In genomic region chr12:11433716-11434115, GRCm38 (mm10) we compare ENCODE assay signal across 16 mouse cellular contexts. TPM values are rescaled to one million over a fixed set of nuclear protein-coding genes. Genes with fewer than 3 reads are reported as not detected.
DNase-seq lines count a peak whose midpoint lies in the region; ATAC-seq and TF ChIP-seq lines count a peak whose summit lies in the region.
"Had no signal": no experiment of that assay in that cellular context is flagged by ENCODE, and none has a peak within 500 bp of the region (broad histone marks: within the 10 kb centered on the region; RNA-seq: fewer than 3 reads in every experiment).

No protein-coding gene starts in this region.

- no peaks in the 10 kb centered on the region for H3K36me3 ChIP-seq in forebrain, postnatal 0 days (ENCODE audit: insufficient read depth)
- no peaks in the 10 kb centered on the region for H3K36me3 ChIP-seq in forebrain, embryonic 15.5 days
- H3K36me3 ChIP-seq in midbrain, embryonic 14.5 days (ENCODE audit: control insufficient read depth, insufficient read depth, low read length) = no peaks in the 10 kb centered on the region
- no peaks in the 10 kb centered on the region for H3K36me3 ChIP-seq in midbrain, embryonic 10.5 days
- no peaks in the 10 kb centered on the region for H3K36me3 ChIP-seq in liver, embryonic 11.5 days (ENCODE audit: control insufficient read depth, insufficient read depth, low read length)
- H3K36me3 ChIP-seq: lung, embryonic 15.5 days had no signal

- H3K27ac ChIP-seq in forebrain, postnatal 0 days (ENCODE audit: low read depth, low read length) = no peak overlapping the region
- no peak overlapping the region for H3K27ac ChIP-seq in forebrain, embryonic 15.5 days (replicated peaks)
- no peak overlapping the region for H3K27ac ChIP-seq in midbrain, embryonic 14.5 days (replicated peaks; ENCODE audit: low read depth, low read length)
- no peak overlapping the region for H3K27ac ChIP-seq in midbrain, embryonic 10.5 days (replicated peaks)
- no peak overlapping the region; the same call in 1 of the 2 replicates for H3K27ac ChIP-seq in olfactory bulb, adult 2 months (ENCODE audit: insufficient read depth, low read depth, low read length)
- H3K27ac ChIP-seq in liver, embryonic 11.5 days (ENCODE audit: low read depth, low read length) = no peak overlapping the region
- H3K27ac ChIP-seq: lung, embryonic 15.5 days had no signal

- no peak for TF ChIP-seq POLR2A in olfactory bulb, adult 2 months (IDR thresholded peaks at IDR 0.05; ENCODE audit: insufficient read depth, low read depth, low read length)

- peaks cover 16% of the 10 kb centered on the region for H3K4me1 ChIP-seq in forebrain, postnatal 0 days (ENCODE audit: insufficient read depth)
- peaks cover 24% of the 10 kb centered on the region for H3K4me1 ChIP-seq in forebrain, embryonic 15.5 days
- H3K4me1 ChIP-seq in midbrain, embryonic 14.5 days (ENCODE audit: control insufficient read depth, insufficient read depth, low read length) = peaks cover 13% of the 10 kb centered on the region; the same call in 1 of the 2 replicates
- H3K4me1 ChIP-seq in midbrain, embryonic 10.5 days = peaks cover 28% of the 10 kb centered on the region
- H3K4me1 ChIP-seq in olfactory bulb, adult 2 months (ENCODE audit: control insufficient read depth, insufficient read depth, low read length) = peaks cover 14% of the 10 kb centered on the region
- no peaks in the 10 kb centered on the region for H3K4me1 ChIP-seq in liver, embryonic 11.5 days (replicated peaks; ENCODE audit: control insufficient read depth, insufficient read depth, low read length)

- DNase-seq in forebrain, postnatal 0 days = no peak
- DNase-seq in midbrain, embryonic 14.5 days = no peak
- DNase-seq in midbrain, embryonic 10.5 days (ENCODE audit: low spot score) = no peak
- DNase-seq in frontal cortex, postnatal 36 days (ENCODE audit: low spot score in 2 of 2) = peak; percentile 28 to 37
- no peak for DNase-seq in gastrocnemius, postnatal 36 days
- no peak for DNase-seq in liver, embryonic 11.5 days (ENCODE audit: low spot score)
- DNase-seq: adrenal gland, postnatal 14 days; heart, adult 18-20 months; heart, postnatal 14 days; kidney, adult 2 months; liver; retina, postnatal 1 day had no signal

- intact Hi-C loops in gastrocnemius, postnatal 36 days (cut with DNase I) = no loop called here

- ATAC-seq in forebrain, postnatal 0 days = no peak
- ATAC-seq in forebrain, embryonic 15.5 days (replicated peaks) = no peak
- no peak for ATAC-seq in midbrain, embryonic 14.5 days (ENCODE audit: low FRiP score, low TSS enrichment)
- no peak for ATAC-seq in liver, embryonic 11.5 days (replicated peaks; ENCODE audit: low FRiP score)

- TF ChIP-seq CTCF in forebrain, postnatal 0 days (IDR thresholded peaks at IDR 0.05; ENCODE audit: low read depth) = no peak
- TF ChIP-seq CTCF in olfactory bulb, adult 2 months (IDR thresholded peaks at IDR 0.05; ENCODE audit: insufficient read depth, low read depth, low read length) = no peak

- no peaks in the 10 kb centered on the region for H3K27me3 ChIP-seq in forebrain, postnatal 0 days (ENCODE audit: insufficient read depth, low read length)
- 0 out of 2 replicates have a peak, but pooled peaks cover 4% of the 10 kb centered on the region for H3K27me3 ChIP-seq in forebrain, embryonic 15.5 days
- H3K27me3 ChIP-seq in midbrain, embryonic 14.5 days (ENCODE audit: control insufficient read depth, insufficient read depth, low read length) = peaks cover 6% of the 10 kb centered on the region; the same call in 1 of the 2 replicates
- H3K27me3 ChIP-seq in midbrain, embryonic 10.5 days (ENCODE audit: low read depth, poor library complexity, severe bottlenecking) = peaks cover 45% of the 10 kb centered on the region
- peaks cover 38% of the 10 kb centered on the region for H3K27me3 ChIP-seq in liver, embryonic 11.5 days (replicated peaks; ENCODE audit: control insufficient read depth, insufficient read depth, low read length)

- 16% methylated on average over 1 of the region's 1 CpGs for WGBS in forebrain, postnatal 0 days
- 38% methylated on average over 1 of the region's 1 CpGs for WGBS in forebrain, embryonic 15.5 days
- WGBS in midbrain, embryonic 14.5 days = 62% methylated on average over 1 of the region's 1 CpGs
- WGBS in midbrain, embryonic 10.5 days = 50% methylated on average over 1 of the region's 1 CpGs
- WGBS in olfactory bulb, adult 2 months = 11% methylated on average over 1 of the region's 1 CpGs
- 59% methylated on average over 1 of the region's 1 CpGs for WGBS in liver, embryonic 11.5 days

- H3K9ac ChIP-seq in forebrain, postnatal 0 days = peak overlapping the region; percentile 39; the same call in 1 of the 2 replicates
- no peak overlapping the region for H3K9ac ChIP-seq in forebrain, embryonic 15.5 days (replicated peaks)
- H3K9ac ChIP-seq in midbrain, embryonic 14.5 days (replicated peaks; ENCODE audit: low read length) = 0 out of 2 replicates have a peak overlapping the region, but pooled peaks have one; percentile 9
- no peak overlapping the region for H3K9ac ChIP-seq in liver, embryonic 11.5 days (ENCODE audit: low read depth, low read length)
- H3K9ac ChIP-seq: lung, embryonic 15.5 days had no signal

- peak overlapping the region; percentile 30; the same call in 1 of the 2 replicates for H3K4me2 ChIP-seq in forebrain, postnatal 0 days (ENCODE audit: low read depth)
- no peak overlapping the region for H3K4me2 ChIP-seq in forebrain, embryonic 15.5 days (replicated peaks)
- peak overlapping the region; percentile 15 for H3K4me2 ChIP-seq in midbrain, embryonic 14.5 days (ENCODE audit: low read length)
- H3K4me2 ChIP-seq in liver, embryonic 11.5 days = no peak overlapping the region
- H3K4me2 ChIP-seq: lung, embryonic 15.5 days had no signal

- no peak overlapping the region for H3K4me3 ChIP-seq in forebrain, postnatal 0 days (ENCODE audit: low read depth, low read length)
- no peak overlapping the region for H3K4me3 ChIP-seq in forebrain, embryonic 15.5 days
- 0 out of 2 replicates have a peak overlapping the region, but pooled peaks have one; percentile 2 for H3K4me3 ChIP-seq in midbrain, embryonic 14.5 days (replicated peaks; ENCODE audit: low read depth, low read length)
- H3K4me3 ChIP-seq in midbrain, embryonic 10.5 days = no peak overlapping the region
- H3K4me3 ChIP-seq in olfactory bulb, adult 2 months (ENCODE audit: insufficient read depth, low read depth, low read length) = peak overlapping the region; percentile 1; the same call in 1 of the 2 replicates
- H3K4me3 ChIP-seq in liver, embryonic 11.5 days (ENCODE audit: low read depth, low read length) = no peak overlapping the region
- H3K4me3 ChIP-seq: lung, embryonic 15.5 days had no signal

- no peaks in the 10 kb centered on the region for H3K9me3 ChIP-seq in forebrain, postnatal 0 days (ENCODE audit: low read length)
- no peaks in the 10 kb centered on the region for H3K9me3 ChIP-seq in forebrain, embryonic 15.5 days
- H3K9me3 ChIP-seq in midbrain, embryonic 14.5 days (ENCODE audit: control insufficient read depth, low read length) = no peaks in the 10 kb centered on the region
- H3K9me3 ChIP-seq in midbrain, embryonic 10.5 days (replicated peaks) = no peaks in the 10 kb centered on the region
- H3K9me3 ChIP-seq in liver, embryonic 11.5 days (ENCODE audit: control insufficient read depth, low read length) = no peaks in the 10 kb centered on the region
- H3K9me3 ChIP-seq: lung, embryonic 15.5 days had no signal

RNA-seq across cellular contexts. Expression of gene Vsnl1, which starts 2.7 kb away (rescaled TPM):
- total RNA-seq in forebrain, postnatal 0 days (2014; rRNA removed) = 125 and 133 TPM in 2 replicates
- 74.2 and 119 TPM in 2 replicates for polyA plus RNA-seq in forebrain, postnatal 0 days (2015; fragmentation: Nextera tagmentation; extraction: Ambion mirVana)
- 13.1 and 16.6 TPM in 2 replicates for polyA plus RNA-seq in forebrain, embryonic 15.5 days (2015; fragmentation: Nextera tagmentation; extraction: Ambion mirVana)
- polyA plus RNA-seq in midbrain, embryonic 14.5 days (2014; fragmentation: Nextera tagmentation; extraction: Ambion mirVana) = 55.8 and 61.9 TPM in 2 replicates
- polyA plus RNA-seq in midbrain, embryonic 10.5 days (2016; fragmentation: Nextera tagmentation; extraction: Ambion mirVana) = 0.72 and 0.75 TPM in 2 replicates
- polyA plus RNA-seq in olfactory bulb, adult 2 months (2012; ENCODE audit: insufficient read depth, insufficient read length, low replicate concordance, missing spikeins) = 181 TPM in 1 of 2 replicates, not detected in the other
- total RNA-seq in gastrocnemius, postnatal 36 days (2021) = not detected
- polyA plus RNA-seq in liver, embryonic 11.5 days (2014; fragmentation: Nextera tagmentation; extraction: Ambion mirVana) = 4.4 and 5.9 TPM in 2 replicates
- total RNA-seq: megakaryocyte, adult 5-6 weeks had no signal

RNA-seq across cellular contexts. Expression of gene Rad51ap2, which starts 22.2 kb away (rescaled TPM):
- 1.1 and 1.4 TPM in 2 replicates for total RNA-seq in forebrain, postnatal 0 days (2014; rRNA removed)
- polyA plus RNA-seq in forebrain, postnatal 0 days (2015; fragmentation: Nextera tagmentation; extraction: Ambion mirVana) = 0.68 and 0.79 TPM in 2 replicates
- 0.31 and 0.33 TPM in 2 replicates for polyA plus RNA-seq in forebrain, embryonic 15.5 days (2015; fragmentation: Nextera tagmentation; extraction: Ambion mirVana)
- 0.15 and 0.18 TPM in 2 replicates for polyA plus RNA-seq in midbrain, embryonic 14.5 days (2014; fragmentation: Nextera tagmentation; extraction: Ambion mirVana)
- 0.28 and 0.63 TPM in 2 replicates for polyA plus RNA-seq in midbrain, embryonic 10.5 days (2016; fragmentation: Nextera tagmentation; extraction: Ambion mirVana)
- not detected in 2 replicates for polyA plus RNA-seq in olfactory bulb, adult 2 months (2012; ENCODE audit: insufficient read depth, insufficient read length, low replicate concordance, missing spikeins)
- not detected for total RNA-seq in gastrocnemius, postnatal 36 days (2021)
- polyA plus RNA-seq in liver, embryonic 11.5 days (2014; fragmentation: Nextera tagmentation; extraction: Ambion mirVana) = 0.16 and 0.23 TPM in 2 replicates
- total RNA-seq: heart, adult 18-20 months; heart, postnatal 14 days; megakaryocyte, adult 5-6 weeks had no signal
- polyA plus RNA-seq: kidney, adult 2 months had no signal

Comparison
In these comparisons a context has a peak if more than half of its experiments do, and no peak if none do; other contexts are left out.
1. H3K4me2 ChIP-seq: peak in forebrain, postnatal 0 days (single experiment) and midbrain, embryonic 14.5 days (single experiment); none in forebrain, embryonic 15.5 days (single experiment) and liver, embryonic 11.5 days (single experiment).
2. H3K4me3 ChIP-seq: peak in midbrain, embryonic 14.5 days (single experiment) and olfactory bulb, adult 2 months (single experiment); none in forebrain, postnatal 0 days (single experiment), forebrain, embryonic 15.5 days (single experiment), midbrain, embryonic 10.5 days (single experiment) and liver, embryonic 11.5 days (single experiment).
3. H3K9ac ChIP-seq: peak in forebrain, postnatal 0 days (single experiment) and midbrain, embryonic 14.5 days (single experiment); none in forebrain, embryonic 15.5 days (single experiment) and liver, embryonic 11.5 days (single experiment).
4. DNase-seq: peak in frontal cortex, postnatal 36 days (2 of 2); none in forebrain, postnatal 0 days (single experiment), midbrain, embryonic 14.5 days (single experiment), midbrain, embryonic 10.5 days (single experiment), gastrocnemius, postnatal 36 days (0 of 2) and liver, embryonic 11.5 days (single experiment).